9 mouse cellular contexts compared by ENCODE assay signal in genomic region chr8:71633981-71634667, GRCm38 (mm10). TPM values are rescaled to one million over a fixed set of nuclear protein-coding genes. Genes with fewer than 3 reads are reported as not detected.
DNase-seq lines count a peak whose midpoint lies in the region; ATAC-seq and TF ChIP-seq lines count a peak whose summit lies in the region.
"Had no signal": no experiment of that assay in that cellular context is flagged by ENCODE, and none has a peak within 500 bp of the region (broad histone marks: within the 10 kb centered on the region; RNA-seq: fewer than 3 reads in every experiment).

No protein-coding gene starts in this region.

- peak; percentile 39 for DNase-seq in gastrocnemius, postnatal 14 days
- no peak for DNase-seq in gastrocnemius, postnatal 4 days (ENCODE audit: low spot score in 2 of 2)
- peak; percentile 87 for DNase-seq in brain, embryonic 14.5 days (ENCODE audit: low read depth)
- DNase-seq in heart, embryonic 10.5 days (ENCODE audit: low spot score) = peak; percentile 87
- peak; percentile 50 to 65 for DNase-seq in kidney, adult 8-10 months
- DNase-seq in lung, postnatal 0 days (ENCODE audit: low spot score) = peak; percentile 58
- no peak for DNase-seq in frontal cortex, postnatal 25 days (ENCODE audit: low spot score in 2 of 2)

- intact Hi-C loops in gastrocnemius, postnatal 14 days (cut with DNase I; ENCODE audit: low total_unique reads) = no loop called here

- peak overlapping the region; percentile 41 for H3K4me3 ChIP-seq in heart, embryonic 10.5 days
- no peak overlapping the region for H3K4me3 ChIP-seq in lung, postnatal 0 days (ENCODE audit: low read depth, low read length)
- H3K4me3 ChIP-seq in small intestine, adult 2 months (ENCODE audit: low read depth, low read length) = no peak overlapping the region
- H3K4me3 ChIP-seq: myocyte had no signal

- H3K9me3 ChIP-seq in heart, embryonic 10.5 days = peaks cover 12% of the 10 kb centered on the region
- no peaks in the 10 kb centered on the region for H3K9me3 ChIP-seq in lung, postnatal 0 days (ENCODE audit: low read length)

- H3K27ac ChIP-seq in heart, embryonic 10.5 days = no peak overlapping the region; the same call in 1 of the 2 replicates
- no peak overlapping the region for H3K27ac ChIP-seq in lung, postnatal 0 days (ENCODE audit: low read length)
- H3K27ac ChIP-seq in small intestine, adult 2 months (ENCODE audit: insufficient read depth, low read depth, low read length) = no peak overlapping the region

- TF ChIP-seq POLR2A in brain, embryonic 14.5 days (IDR thresholded peaks at IDR 0.05; ENCODE audit: borderline replicate concordance, extremely low read depth, insufficient read depth, insufficient read length, poor library complexity, severe bottlenecking) = no peak
- 0 out of 2 replicates have a peak, but pooled peaks have one; percentile 15 for TF ChIP-seq POLR2A in small intestine, adult 2 months (IDR thresholded peaks at IDR 0.05; ENCODE audit: low read depth, low read length)

- TF ChIP-seq CTCF in brain, embryonic 14.5 days (IDR thresholded peaks at IDR 0.05; ENCODE audit: borderline replicate concordance, extremely low read depth, insufficient read depth, insufficient read length) = no peak
- TF ChIP-seq CTCF in lung, postnatal 0 days (IDR thresholded peaks at IDR 0.05) = no peak
- TF ChIP-seq CTCF in small intestine, adult 2 months (IDR thresholded peaks at IDR 0.05; ENCODE audit: extremely low read depth, insufficient read length, insufficient replicate concordance, low read depth, low read length) = no peak

- H3K27me3 ChIP-seq in heart, embryonic 10.5 days (ENCODE audit: insufficient read depth, poor library complexity, severe bottlenecking) = peaks cover 73% of the 10 kb centered on the region
- 0 out of 2 replicates have a peak, but pooled peaks cover 11% of the 10 kb centered on the region for H3K27me3 ChIP-seq in lung, postnatal 0 days (replicated peaks; ENCODE audit: insufficient read depth, low read length)
- no peaks in the 10 kb centered on the region; the same call in 1 of the 2 replicates for H3K27me3 ChIP-seq in small intestine, adult 2 months (ENCODE audit: control insufficient read depth, insufficient read depth, low read length)

- H3K4me2 ChIP-seq in lung, postnatal 0 days (replicated peaks; ENCODE audit: low read depth, low read length) = 0 out of 2 replicates have a peak overlapping the region, but pooled peaks have one; percentile 8

- H3K9ac ChIP-seq in lung, postnatal 0 days (replicated peaks; ENCODE audit: low read depth) = no peak overlapping the region

- no peaks in the 10 kb centered on the region for H3K36me3 ChIP-seq in heart, embryonic 10.5 days
- H3K36me3 ChIP-seq in lung, postnatal 0 days (ENCODE audit: insufficient read depth, low read length) = no peaks in the 10 kb centered on the region
- H3K36me3 ChIP-seq in small intestine, adult 2 months (ENCODE audit: control insufficient read depth, insufficient read depth, low read length) = no peaks in the 10 kb centered on the region

- peak; percentile 41 for ATAC-seq in lung, postnatal 0 days

- 3% methylated on average over 26 of the region's 26 CpGs for WGBS in heart, embryonic 10.5 days
- 5% methylated on average over 26 of the region's 26 CpGs for WGBS in lung, postnatal 0 days
- WGBS in small intestine, adult 2 months = 2% methylated on average over 26 of the region's 26 CpGs

- H3K4me1 ChIP-seq in heart, embryonic 10.5 days = peaks cover 30% of the 10 kb centered on the region
- H3K4me1 ChIP-seq in lung, postnatal 0 days (ENCODE audit: insufficient read depth, low read depth, low read length) = peaks cover 8% of the 10 kb centered on the region; the same call in 1 of the 2 replicates
- peaks cover 11% of the 10 kb centered on the region for H3K4me1 ChIP-seq in small intestine, adult 2 months (ENCODE audit: control insufficient read depth, insufficient read depth, insufficient read length, low read length)

- TF ChIP-seq EP300 in lung, postnatal 0 days (IDR thresholded peaks at IDR 0.05) = no peak

RNA-seq across cellular contexts. Expression of gene Colgalt1, which starts 23.3 kb away (rescaled TPM):
- total RNA-seq in gastrocnemius, postnatal 14 days (2021) = 10 to 100 TPM; 35.6 to 39.3 TPM
- total RNA-seq in gastrocnemius, postnatal 4 days (2021) = 10 to 100 TPM; 63.9 to 77.4 TPM
- polyA plus RNA-seq in brain, embryonic 14.5 days (2012; rRNA removed) = 128 and 150 TPM in 2 replicates
- 54.4 and 60.5 TPM in 2 replicates for polyA plus RNA-seq in heart, embryonic 10.5 days (2016; fragmentation: Nextera tagmentation; extraction: Ambion mirVana)
- 64.7 and 66.0 TPM in 2 replicates for polyA plus RNA-seq in lung, postnatal 0 days (2015; fragmentation: Nextera tagmentation; extraction: Ambion mirVana)
- polyA plus RNA-seq in small intestine, adult 2 months (2012; rRNA removed) = 52.4 and 59.8 TPM in 2 replicates

RNA-seq across cellular contexts. Expression of gene Fam129c, which starts 36.7 kb away (rescaled TPM):
- under 1 TPM; 0.59 to 0.82 TPM for total RNA-seq in gastrocnemius, postnatal 14 days (2021)
- total RNA-seq in gastrocnemius, postnatal 4 days (2021) = 1 to 10 TPM; 1.8 to 2.6 TPM
- 7.7 and 8.7 TPM in 2 replicates for polyA plus RNA-seq in brain, embryonic 14.5 days (2012; rRNA removed)
- polyA plus RNA-seq in heart, embryonic 10.5 days (2016; fragmentation: Nextera tagmentation; extraction: Ambion mirVana) = 1.6 and 3.6 TPM in 2 replicates
- 1.2 and 2.0 TPM in 2 replicates for polyA plus RNA-seq in lung, postnatal 0 days (2015; fragmentation: Nextera tagmentation; extraction: Ambion mirVana)
- polyA plus RNA-seq in small intestine, adult 2 months (2012; rRNA removed) = 1.7 and 4.5 TPM in 2 replicates

RNA-seq across cellular contexts. Expression of gene Unc13a, which starts 37.4 kb away (rescaled TPM):
- under 1 TPM; 0.18 to 0.20 TPM for total RNA-seq in gastrocnemius, postnatal 14 days (2021)
- total RNA-seq in gastrocnemius, postnatal 4 days (2021) = under 1 TPM; 0.22 to 0.47 TPM
- polyA plus RNA-seq in brain, embryonic 14.5 days (2012; rRNA removed) = 84.9 and 86.4 TPM in 2 replicates
- 0.31 and 0.48 TPM in 2 replicates for polyA plus RNA-seq in heart, embryonic 10.5 days (2016; fragmentation: Nextera tagmentation; extraction: Ambion mirVana)
- 0.35 and 0.46 TPM in 2 replicates for polyA plus RNA-seq in lung, postnatal 0 days (2015; fragmentation: Nextera tagmentation; extraction: Ambion mirVana)
- polyA plus RNA-seq in small intestine, adult 2 months (2012; rRNA removed) = 1.6 TPM in 2 replicates

RNA-seq across cellular contexts. Expression of gene Jak3, which starts 42.0 kb away (rescaled TPM):
- total RNA-seq in gastrocnemius, postnatal 14 days (2021) = 1 to 10 TPM; 2.6 to 2.8 TPM
- total RNA-seq in gastrocnemius, postnatal 4 days (2021) = 1 to 10 TPM; 5.0 to 6.5 TPM
- 3.7 and 5.1 TPM in 2 replicates for polyA plus RNA-seq in brain, embryonic 14.5 days (2012; rRNA removed)
- 6.7 and 9.7 TPM in 2 replicates for polyA plus RNA-seq in heart, embryonic 10.5 days (2016; fragmentation: Nextera tagmentation; extraction: Ambion mirVana)
- polyA plus RNA-seq in lung, postnatal 0 days (2015; fragmentation: Nextera tagmentation; extraction: Ambion mirVana) = 7.7 and 10.0 TPM in 2 replicates
- 14.3 and 20.3 TPM in 2 replicates for polyA plus RNA-seq in small intestine, adult 2 months (2012; rRNA removed)

RNA-seq across cellular contexts. Expression of gene Pgls, which starts 42.1 kb away (rescaled TPM):
- 10 to 100 TPM; 40.5 to 43.3 TPM for total RNA-seq in gastrocnemius, postnatal 14 days (2021)
- 10 to 100 TPM; 71.4 to 72.1 TPM for total RNA-seq in gastrocnemius, postnatal 4 days (2021)
- polyA plus RNA-seq in brain, embryonic 14.5 days (2012; rRNA removed) = 113 and 128 TPM in 2 replicates
- 195 and 228 TPM in 2 replicates for polyA plus RNA-seq in heart, embryonic 10.5 days (2016; fragmentation: Nextera tagmentation; extraction: Ambion mirVana)
- polyA plus RNA-seq in lung, postnatal 0 days (2015; fragmentation: Nextera tagmentation; extraction: Ambion mirVana) = 174 and 177 TPM in 2 replicates
- polyA plus RNA-seq in small intestine, adult 2 months (2012; rRNA removed) = 174 and 266 TPM in 2 replicates

Comparison
In these comparisons a context has a peak if more than half of its experiments do, and no peak if none do; other contexts are left out.
1. DNase-seq: peak in gastrocnemius, postnatal 14 days (single experiment), brain, embryonic 14.5 days (single experiment), heart, embryonic 10.5 days (single experiment), kidney, adult 8-10 months (2 of 2) and lung, postnatal 0 days (single experiment); none in gastrocnemius, postnatal 4 days (0 of 2) and frontal cortex, postnatal 25 days (0 of 2).
2. RNA of gene Unc13a, which starts 37.4 kb away (polyA plus RNA-seq): 84.9 to 86.4 TPM in brain, embryonic 14.5 days; 1.6 TPM in small intestine, adult 2 months, 0.31 to 0.48 TPM in heart, embryonic 10.5 days and 0.35 to 0.46 TPM in lung, postnatal 0 days; every median in the first group is over 10 times any median in the second.